Mouse (Mus musculus): ENCODE results near the gene Pcnx3.

Gene Pcnx3

DNA sequence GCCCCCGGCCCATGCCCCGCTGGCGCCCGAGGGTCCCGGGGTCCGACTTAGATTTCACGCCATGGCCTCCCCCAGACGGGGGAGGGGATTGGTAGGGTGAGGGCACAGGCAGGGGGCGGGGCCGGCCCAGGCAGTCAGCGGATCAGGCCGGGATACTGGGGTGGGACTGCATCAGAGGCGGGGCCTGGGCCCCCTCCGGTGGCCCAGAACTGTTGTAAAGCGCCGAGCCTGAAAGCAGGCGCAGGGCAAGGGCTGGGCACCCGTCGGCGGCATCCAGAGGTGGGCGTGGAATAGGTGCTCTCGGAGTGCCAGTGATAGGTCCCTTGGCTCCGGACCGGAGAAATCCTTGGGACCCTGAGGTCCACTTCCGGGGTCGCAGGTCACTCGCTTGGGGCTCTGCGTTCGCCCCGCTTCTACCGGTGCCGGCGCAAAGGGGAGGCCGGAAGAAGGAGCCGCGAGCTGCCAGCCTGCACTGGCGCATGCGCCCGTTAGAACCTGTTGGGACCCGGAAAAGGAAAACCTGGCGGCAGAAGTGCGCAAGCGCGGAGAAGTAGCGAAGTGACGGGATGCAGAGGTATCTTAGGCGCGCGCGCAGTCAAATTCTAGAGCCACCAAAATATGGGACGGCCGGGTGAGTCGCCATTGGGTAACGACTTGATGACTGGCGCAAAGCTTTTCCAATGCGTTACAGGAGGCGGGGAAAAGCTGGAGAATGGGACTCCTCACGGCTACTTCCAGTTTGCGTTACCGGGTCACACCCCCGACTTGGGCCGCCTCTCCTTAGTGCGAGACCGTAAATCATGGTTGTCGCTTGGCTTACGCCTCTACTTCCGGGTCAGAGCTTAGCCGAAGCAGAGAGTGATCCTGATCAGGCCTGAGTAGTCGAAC is at the start of gene Pcnx3, which contains the start of gene Map3k11:
Gene Pcnx3 (minus strand): TSS at position 709 of the 888 bp plus-strand sequence.
Gene Map3k11 (plus strand): TSS at position 543 of the 888 bp plus-strand sequence.
- peak; percentile 99 for DNase-seq (ENCODE audit: low spot score)

DNA sequence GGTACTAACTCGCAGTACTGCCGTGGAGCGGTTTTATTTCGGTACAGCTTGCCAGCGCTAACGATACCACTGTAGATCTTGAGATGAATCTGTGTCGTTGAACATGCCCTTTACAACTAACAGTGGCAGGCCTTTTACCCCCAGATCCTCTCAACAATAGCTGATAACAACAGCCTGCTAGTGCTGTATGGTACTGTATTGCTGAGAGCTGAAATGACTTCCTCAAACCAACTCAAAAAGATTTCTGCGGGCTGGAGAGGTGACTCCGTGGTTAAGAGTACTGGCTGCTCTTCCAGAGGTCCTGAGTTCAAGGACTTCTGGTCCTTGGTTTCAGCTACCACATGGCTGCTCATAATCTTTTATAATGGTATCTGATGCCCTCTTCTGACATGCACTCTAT is 45.6 kb upstream of the Pcnx3 start:
- DNase-seq (ENCODE audit: low spot score) = no peak

DNA sequence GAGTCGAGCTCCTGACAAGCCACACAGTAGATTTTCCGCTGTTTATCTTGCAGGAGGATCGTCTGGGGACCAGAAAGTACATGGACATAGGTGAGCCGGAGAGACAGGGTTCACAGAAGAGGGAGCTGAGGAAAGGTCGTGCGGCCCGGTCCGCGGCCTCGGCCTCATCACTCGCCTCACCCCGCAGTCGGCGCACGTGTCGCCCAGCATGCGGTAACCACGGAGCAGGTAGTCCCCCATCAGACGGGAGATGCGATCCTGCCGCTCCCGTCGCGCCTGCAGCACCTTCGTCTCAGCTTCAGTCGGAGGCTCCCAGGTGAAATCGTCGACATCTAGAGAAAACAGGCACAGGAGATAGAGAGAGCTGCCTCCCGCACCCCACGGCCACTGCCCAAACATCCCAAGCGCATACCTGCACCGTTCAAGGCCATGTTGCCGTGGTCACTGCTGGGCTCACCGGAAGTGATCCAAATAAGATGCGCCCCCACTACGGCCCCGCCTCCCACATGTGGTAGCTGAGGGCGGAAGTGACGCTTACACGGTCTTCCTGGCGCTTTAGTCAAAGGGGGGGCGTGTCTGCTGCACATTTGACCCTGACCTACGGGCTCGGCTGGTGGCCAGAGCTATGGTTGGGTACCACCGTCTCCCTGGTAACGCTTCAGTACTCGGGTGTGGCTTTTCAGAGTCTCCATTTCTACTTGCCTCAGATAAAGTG is 42.7 kb upstream of the Pcnx3 start:
- DNase-seq (ENCODE audit: low spot score) = peak; percentile 94

DNA sequence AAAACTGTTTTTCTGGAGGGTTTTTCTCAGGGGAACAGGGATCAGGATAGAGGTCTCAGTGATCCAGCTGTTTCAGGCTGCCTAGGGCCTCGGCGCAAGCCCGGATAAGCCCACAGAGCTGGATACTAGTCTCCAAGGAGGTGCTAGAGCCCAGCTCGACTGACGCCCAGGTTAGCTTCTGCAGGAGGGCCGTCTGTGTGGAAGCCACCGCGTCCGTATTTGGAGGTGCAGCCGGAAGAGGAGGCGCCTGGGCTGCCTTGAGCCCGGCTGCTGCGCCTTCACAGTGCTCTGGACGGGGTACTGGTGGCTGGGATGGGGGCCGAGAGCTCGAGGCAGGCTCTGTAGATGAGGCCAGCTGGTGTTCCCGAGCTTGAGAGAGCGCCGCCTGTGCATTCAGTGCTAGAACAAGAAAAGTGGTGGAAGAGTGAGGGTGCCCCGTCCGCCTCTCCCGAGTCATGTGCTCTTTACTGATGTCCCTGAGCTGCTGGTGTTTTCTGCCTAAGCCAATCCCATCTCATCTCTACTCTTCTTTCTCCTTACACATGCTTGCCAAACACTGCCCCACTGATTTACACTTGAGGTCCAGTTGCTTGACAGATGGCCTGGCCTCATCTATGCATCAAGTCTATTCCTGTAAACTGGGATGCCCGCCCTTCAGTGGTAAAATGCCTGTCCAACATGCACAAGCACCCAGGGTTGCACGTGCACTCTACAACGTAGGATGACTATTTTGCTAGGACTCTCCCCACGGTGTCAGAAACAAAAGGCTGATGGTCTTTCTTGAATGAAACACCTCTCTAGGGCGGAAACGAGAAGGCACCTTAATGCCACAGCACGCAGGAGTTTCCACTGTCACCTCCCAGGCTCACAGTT is 41.8 kb upstream of the Pcnx3 start:
- no peak for DNase-seq (ENCODE audit: low spot score)

DNA sequence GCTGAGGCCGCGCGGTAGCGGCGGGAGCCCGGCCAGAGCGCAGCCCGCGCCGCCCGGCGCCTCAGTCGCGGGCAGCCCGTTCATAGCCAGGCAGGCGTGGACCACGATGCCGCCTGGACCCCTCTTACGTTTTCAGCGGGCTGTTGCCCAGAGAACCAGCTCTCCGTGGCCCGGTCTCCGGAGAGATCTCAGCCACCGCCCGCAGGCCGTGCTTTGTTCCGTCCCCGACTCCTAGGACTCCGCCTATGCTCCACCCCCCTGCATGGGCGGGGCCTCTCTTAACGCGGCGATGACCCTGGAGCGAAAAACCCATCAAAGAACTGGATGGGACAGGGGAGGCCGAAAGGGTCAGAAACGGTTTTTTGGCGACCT is 40.7 kb upstream of the Pcnx3 start, which contains the start of gene Fam89b:
Gene Fam89b (minus strand): TSS at position 210 of the 372 bp plus-strand sequence.
- peak; percentile 92 for DNase-seq (ENCODE audit: low spot score)

DNA sequence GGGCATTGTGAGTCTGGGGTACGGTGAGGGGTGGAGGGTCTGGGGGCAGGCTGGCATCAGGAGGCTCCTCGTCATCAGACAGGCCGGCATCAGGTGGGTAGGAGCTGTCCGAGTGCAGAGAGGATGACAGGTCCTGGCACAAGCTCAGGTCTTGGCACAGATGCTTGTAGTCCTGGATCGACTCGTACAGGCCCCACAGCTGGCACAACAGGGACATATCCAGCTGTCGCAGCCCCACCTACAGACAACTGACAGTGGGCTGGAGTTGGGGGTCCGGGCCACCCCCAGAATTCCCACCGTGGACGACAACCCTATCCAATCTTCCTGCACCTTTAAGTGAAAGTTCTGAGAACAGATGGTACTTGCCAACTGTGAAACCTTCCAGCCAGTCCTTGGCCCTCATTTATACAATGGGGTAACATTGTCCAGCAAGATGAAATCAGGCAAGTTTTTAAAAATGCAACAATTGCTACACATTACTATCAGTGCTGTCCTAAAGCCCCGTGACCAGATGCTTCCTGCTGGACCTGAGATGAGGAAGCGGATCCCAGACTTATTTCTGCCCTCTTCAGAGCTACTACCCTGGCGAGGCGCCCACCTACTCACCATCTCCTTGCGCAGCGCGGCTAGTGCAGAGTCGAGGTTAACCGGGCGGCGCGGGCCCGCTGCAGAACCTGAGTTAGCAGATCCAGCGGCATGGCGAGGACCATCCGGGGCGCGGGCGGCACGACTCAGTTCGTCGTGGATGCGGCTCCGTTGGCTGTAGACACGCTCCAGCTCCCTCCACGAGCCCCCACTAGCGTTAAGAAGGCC is 40.1 kb upstream of the Pcnx3 start:
- no peak for DNase-seq (ENCODE audit: low spot score)

DNA sequence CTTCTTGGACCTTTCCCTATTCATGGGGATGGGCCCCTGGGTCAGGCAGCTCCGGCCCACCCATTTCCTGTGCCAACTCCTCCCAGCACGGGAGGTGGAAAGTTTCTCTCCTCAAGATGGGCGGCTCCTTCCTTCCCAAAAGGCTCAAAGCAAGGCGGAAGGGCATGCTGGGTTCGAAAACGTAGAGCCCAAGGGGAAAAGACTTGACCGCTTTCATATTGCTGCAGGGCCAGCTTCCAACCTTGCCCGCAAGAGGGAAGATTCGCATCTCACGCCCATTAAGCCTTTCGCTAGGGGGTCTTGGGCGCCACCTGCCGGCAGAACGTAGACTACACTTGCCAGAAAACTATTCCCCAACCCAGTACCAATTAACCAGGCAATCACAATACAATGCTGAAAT is 39.0 kb upstream of the Pcnx3 start:
- peak; percentile 89 for DNase-seq (ENCODE audit: low spot score)

DNA sequence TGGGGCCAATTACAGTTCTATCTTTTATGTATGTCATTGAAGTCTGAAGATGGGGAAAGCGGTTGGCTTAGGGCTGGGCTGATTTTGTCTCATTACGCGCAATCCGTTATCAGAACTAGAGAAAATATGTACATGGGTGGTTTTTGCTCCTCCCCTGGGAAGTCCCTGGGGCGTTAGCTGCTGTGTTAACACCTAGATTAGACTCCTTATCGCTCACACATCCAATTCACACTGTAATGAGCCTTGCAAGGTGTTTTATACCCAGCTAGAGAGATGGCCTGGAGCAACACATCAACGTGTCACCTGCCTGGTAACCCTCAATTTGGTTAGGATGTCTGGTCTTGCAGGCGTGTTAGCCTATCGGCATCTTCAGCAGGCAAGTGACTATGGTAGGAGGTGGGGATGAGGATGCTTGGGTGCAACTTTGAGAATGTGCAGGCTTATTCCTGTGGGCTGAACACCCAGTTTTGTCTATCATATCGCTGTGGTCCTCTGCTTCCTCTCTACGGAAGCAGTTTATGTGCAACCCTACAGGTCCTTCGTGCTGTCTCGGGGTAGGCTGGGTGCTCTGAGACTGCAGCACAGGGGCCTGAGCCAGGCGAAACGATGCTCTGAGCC is 38.4 kb upstream of the Pcnx3 start:
- no peak for DNase-seq (ENCODE audit: low spot score)

DNA sequence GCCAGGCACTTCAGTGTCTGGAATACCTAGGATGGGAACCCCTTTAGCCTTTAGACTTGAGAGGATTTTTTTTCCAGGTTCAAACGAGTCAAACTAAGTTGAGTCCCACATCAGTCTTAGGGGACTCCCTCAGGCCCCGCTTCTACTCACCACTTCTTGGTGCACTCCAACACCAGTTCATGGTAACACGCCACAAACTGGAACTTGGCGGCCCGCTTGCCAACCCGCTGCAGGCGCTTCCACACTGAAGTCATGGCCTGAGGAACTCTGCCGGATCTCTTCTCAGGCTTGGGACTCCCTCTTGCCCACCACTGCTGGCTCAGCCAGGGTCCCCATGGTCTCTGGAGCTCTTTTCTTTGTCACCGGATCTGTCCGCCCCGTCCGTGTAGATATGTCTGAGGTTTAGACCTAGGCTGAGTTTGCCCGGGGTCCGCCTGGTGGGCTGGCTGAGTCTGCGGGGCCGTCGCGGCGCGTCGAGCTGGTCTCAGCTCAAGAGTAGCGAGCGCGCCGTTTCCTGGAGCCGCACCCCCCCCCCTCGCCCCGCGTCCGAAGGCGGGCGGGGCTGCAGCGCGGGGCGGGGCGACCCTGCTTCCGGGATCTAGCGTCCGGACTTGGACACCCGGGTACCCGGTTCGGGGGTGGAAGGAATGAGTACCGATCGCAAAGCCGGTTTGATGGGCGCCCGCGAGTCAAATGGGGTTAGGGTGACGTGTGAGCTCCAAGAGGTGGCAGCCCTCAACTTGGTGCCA is 37.2 kb upstream of the Pcnx3 start, which contains the start of gene Ehbp1l1:
Gene Ehbp1l1 (minus strand): TSS at position 551 of the 749 bp plus-strand sequence.
- DNase-seq (ENCODE audit: low spot score) = peak; percentile 70

DNA sequence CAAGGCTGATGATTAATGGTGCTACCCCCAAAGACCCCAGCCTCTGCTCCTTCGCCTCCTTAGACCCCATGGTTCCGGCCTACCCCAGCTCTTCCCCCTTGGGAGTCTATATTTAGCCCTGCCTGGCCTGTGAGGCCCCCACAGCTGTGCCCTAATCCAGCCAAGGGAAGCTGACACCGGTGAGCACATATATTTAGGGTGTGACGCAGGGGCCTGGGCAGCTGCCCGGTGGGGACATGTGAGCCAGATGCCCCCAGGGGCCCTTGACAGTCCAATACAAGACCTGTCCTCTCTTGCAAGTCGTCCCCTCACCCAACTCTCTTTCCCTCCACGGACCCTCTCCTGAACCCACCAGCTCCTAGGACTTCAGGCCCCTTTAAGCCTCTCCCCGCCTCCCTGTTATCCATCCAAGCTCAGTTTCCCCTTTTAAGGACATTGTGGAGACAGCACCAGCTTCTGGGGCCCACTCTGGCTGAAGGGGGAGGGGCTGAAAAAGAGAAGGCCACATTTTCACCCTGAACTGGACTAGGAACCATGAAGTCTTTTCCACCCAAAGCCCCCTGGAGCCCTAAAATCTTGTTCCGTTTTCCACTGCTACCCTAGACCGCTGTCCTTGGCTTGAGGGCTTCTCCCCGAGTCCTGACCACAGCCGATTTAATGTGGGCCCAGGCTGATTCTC is 36.5 kb upstream of the Pcnx3 start:
- DNase-seq (ENCODE audit: low spot score) = no peak

DNA sequence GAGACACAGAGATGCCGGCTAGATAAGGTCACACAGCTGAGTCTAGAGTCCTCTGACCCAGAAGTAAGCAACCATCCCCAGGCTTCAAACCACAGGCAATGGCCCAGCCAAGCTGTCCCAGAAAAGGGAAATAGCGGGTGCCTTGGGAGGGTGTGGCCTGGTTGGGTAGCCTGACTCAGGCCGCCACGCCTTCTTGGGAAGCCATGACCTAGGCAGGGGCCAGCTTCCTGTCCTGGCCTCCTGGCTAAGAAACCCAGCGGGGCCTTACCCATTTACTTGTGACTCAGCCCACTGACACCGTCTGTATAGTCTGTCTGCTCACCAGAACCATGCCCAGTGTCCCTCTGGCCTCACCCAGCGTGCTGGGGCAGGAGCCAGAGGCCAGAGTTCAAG is 35.8 kb upstream of the Pcnx3 start:
- peak; percentile 89 for DNase-seq (ENCODE audit: low spot score)

DNA sequence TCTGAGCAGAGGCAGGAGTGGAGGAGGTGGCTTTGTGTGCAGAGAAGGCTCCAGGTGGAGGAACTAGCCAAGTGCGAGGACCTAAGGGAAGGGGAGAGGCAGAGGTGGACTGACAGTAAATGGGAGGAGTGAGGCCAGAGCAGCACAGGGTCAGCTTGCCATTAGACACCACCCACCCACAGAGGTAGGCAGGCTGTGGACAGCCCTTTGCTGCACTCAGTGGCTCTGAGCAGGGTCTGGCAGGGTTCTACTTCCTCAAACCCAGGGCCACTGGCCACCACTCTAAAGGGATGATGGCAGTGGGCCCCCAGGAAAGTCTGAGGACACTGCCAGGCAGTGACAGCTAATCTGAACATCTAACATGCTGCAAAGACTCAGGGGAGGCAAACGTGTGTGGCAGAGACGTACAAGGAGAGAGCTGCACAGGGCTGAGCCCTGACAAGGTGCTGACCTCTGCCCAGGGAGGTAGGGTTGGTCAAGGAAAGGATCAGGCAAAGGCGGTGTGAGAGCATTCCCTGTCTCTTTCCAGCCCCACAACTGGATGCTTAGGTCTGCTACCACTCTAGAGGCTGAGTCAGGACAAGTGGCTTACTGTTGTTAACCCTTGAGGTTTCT is 35.3 kb upstream of the Pcnx3 start:
- DNase-seq (ENCODE audit: low spot score) = no peak

DNA sequence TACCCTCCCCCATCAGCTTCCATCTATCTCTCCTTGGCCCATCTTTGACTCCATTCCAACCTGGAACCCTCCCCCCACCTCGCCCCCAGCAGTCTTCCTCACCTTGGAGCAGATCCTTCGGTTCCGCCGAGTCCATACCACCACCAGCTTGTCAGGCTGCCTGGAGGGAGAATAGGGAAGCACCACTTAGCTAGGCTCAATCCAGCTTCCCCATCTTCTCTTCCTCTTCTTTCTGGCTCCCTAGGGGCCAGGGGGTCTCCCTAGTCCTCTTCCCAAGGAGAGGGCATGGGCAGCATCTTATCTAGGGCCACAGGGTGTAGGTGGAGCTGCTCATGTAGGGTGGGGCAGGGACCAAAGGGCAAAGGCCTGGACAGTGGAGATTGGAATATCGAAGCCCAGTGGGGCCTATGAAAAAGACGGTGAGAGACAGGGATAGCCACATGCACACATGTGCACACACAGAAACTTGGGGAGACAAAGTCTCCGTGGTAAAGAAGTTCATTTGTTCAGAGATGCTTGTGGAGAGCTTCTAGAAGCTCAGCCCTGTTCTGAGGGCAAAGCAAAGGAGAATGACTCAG is 34.2 kb upstream of the Pcnx3 start:
- DNase-seq (ENCODE audit: low spot score) = no peak

DNA sequence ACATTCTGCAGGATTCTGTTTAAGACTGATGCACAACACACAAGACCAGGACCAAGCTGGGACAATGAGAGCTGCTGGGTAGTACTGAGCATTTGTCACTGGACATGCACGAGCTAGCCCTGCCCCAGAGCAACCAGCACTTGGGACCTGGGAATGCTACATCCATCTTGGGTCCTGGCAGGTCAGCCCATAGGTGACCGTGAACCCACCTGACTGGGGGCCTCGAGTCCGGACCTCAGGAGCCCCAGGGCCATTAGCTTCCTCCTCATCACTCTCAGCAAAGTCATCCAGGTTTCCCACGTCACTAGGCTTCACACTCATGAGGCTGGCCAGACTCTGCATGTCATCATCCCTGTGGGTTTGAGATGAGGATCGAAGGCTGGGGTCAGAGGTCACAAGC is 32.5 kb upstream of the Pcnx3 start:
- no peak for DNase-seq (ENCODE audit: low spot score)

DNA sequence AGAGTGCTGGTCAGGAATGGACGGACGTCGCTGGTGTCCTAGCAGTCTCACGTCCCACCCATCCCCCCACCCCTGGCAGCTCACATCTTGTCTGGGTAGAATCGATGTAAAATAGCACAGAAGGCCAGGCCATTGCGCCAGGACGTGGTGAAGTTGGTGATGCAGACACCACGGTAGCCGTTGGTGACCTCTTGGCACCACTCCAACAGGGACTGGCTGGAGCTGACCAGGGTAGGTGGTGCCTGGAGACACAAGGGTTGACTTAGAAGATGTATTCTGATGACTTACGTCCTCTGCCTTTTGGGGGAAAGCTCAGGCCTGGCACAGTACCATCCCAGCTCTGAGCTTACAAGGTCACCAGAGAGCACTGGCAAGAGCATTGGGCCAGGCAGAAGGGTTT is 28.2 kb upstream of the Pcnx3 start:
- DNase-seq (ENCODE audit: low spot score) = no peak

DNA sequence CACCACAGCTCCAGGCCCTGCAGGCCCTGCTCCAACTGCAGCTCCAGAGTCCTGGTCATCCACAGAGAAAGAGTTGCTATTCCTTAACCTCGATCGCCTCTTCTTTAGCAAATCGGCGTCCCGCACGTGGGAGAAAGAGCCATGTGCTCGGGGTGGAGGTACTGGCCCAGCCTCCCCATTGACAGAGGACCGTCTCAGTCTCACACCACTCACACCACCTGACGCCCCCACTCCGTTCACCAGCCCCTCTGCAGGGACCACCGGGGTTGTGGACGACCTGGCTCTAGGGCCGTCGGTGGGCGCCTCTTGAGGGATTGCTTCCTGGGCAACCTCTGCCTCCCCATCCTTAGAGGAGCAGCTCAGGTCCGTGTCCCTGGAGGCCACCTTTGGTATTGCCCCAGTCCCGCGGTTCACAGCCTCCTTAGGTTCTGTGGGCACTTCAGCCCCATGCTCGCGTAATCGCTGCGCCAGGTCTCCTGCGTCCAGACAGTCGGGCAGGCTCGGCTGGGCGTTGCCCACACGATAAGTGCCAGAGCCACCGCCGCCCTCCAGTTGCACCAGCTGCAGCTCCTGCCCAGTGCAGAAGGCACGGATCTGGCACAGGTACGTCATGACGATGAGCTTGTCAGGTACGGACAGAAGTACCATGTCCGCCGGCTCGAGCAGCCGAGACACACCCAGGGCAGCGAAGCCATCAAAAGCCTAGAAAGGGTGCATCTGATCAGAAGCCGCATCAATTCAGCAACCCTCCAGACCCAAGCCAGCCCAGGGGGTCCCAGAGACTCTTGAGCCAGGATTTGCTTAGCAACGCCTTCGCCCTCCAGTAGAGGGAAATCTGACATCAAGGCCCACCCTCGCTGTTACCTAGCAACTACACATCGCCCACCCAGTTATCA is 27.3 kb upstream of the Pcnx3 start:
- DNase-seq (ENCODE audit: low spot score) = peak; percentile 67

DNA sequence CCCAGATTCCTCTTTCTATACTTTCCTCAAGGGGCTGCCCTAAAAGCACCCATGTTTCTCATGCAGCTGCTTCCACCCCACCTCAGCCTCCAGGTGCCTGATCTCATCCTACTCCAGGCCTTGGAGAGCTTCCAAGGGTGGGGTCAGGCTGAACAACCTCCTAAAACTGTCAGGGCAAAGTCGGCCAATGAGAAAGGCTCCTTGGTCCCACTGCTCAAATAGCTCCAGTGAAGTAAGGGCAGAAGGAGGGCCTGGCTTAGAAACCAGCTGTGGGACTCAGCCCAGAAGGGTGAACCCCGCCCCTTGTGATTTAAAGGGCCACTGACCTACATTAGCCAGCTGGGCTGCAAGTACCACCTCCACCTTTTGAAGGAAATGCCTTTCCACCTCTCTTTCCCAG is 25.0 kb upstream of the Pcnx3 start:
- DNase-seq (ENCODE audit: low spot score) = peak; percentile 88

DNA sequence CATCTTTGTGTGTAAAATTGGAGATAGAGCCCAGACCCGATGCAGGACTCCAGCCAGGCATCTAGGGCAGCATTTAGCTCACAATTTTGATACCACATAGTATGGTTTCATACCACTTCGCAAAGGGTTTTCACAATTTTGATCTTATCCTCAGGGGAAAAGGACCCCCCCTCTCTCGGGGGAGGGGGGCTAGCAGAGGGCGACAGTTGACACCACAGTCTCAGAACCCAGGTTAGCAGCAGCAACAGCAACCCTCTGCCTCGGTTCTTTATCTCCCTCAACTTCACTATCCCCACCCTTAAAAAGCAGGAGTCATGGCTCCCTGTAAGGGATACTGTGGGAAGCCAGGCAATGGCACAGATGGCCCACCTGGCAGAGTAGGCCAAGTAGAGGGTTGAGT is 24.5 kb upstream of the Pcnx3 start:
- no peak for DNase-seq (ENCODE audit: low spot score)

All from lung, postnatal 25 days (tissue).